8 mouse cellular contexts compared by ENCODE assay signal in the genomic region with DNA sequence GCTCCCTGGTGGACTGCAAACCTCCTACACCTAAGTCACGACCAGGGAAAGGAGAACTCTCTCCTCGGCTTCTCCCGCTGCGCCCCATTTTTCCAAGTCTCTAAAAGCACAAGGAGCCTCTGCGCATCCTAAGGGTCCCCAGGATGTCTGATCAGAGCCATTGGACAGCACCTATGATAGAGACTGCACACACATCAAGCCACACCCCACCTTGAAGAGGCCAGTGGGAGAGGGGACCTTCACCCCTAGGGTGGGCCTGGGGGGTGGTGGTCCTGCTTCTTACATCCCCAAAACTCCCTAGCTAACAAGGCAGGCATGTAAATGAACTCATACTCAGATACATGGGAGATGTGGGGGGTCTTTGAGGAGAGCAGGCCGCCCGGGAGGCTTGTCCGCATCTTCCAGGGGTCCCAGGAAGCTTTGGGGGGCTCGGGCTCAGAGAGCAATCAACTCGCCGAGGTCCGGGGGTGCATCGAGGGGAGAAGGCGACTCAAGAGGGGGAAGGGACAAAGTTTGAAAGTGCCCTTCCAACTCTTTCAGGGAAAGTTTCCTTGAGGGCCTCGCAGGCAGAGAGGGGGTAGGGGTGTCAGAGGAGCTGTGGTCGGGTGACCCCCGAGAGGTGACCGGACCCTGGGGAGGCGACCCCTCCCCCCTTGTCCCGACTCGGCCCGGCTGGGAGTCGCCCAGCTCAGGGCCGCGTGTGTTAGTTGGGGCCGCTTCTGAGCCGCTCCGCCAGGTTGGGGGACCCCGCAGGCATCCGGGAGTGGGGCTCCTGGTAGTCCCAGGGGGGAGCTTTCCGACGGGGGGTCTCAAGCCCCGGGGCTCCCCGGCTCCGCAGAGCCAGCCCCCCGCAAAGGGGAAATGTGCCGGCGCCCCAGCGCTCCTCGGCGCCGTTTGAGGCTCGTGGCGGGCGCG. TPM values are rescaled to one million over a fixed set of nuclear protein-coding genes. Genes with fewer than 3 reads are reported as not detected.
A peak's percentile ranks its signal among the peaks of the same experiment; 100 is the strongest.
DNase-seq lines count a peak whose midpoint lies in the region; ATAC-seq and TF ChIP-seq lines count a peak whose summit lies in the region.
"Had no signal": no experiment of that assay in that cellular context is flagged by ENCODE, and none has a peak within 500 bp of the region (broad histone marks: within the 10 kb centered on the region; RNA-seq: fewer than 3 reads in every experiment).

No protein-coding gene starts in this region.

- no peaks in the 10 kb centered on the region for H3K36me3 ChIP-seq in C2C12 (ENCODE audit: control insufficient read depth, insufficient read depth)
- no peaks in the 10 kb centered on the region for H3K36me3 ChIP-seq in ES-E14 (ENCODE audit: control insufficient read depth, insufficient read depth, low read length, poor library complexity, severe bottlenecking)
- no peaks in the 10 kb centered on the region for H3K36me3 ChIP-seq in embryonic facial prominence, embryonic 14.5 days (ENCODE audit: control insufficient read depth, insufficient read depth, low read length)
- no peaks in the 10 kb centered on the region for H3K36me3 ChIP-seq in hindbrain, embryonic 10.5 days
- H3K36me3 ChIP-seq in limb, embryonic 13.5 days, result 0 out of 2 replicates have a peak, but pooled peaks cover 3% of the 10 kb centered on the region
- no peaks in the 10 kb centered on the region for H3K36me3 ChIP-seq in neural tube, embryonic 11.5 days (ENCODE audit: control insufficient read depth, insufficient read depth, low read length)

- H3K4me1 ChIP-seq in ES-E14 (ENCODE audit: control insufficient read depth in 2 of 2, insufficient read depth in 2 of 2, low read length in 2 of 2, poor library complexity in 1 of 2), result peaks cover 8 to 21% of the 10 kb centered on the region in 2 experiments; a peak in 2 of 4 replicates
- H3K4me1 ChIP-seq in embryonic facial prominence, embryonic 14.5 days (ENCODE audit: control insufficient read depth, insufficient read depth, low read length), result peaks cover 20% of the 10 kb centered on the region
- peaks cover 75% of the 10 kb centered on the region for H3K4me1 ChIP-seq in hindbrain, embryonic 10.5 days (replicated peaks)
- H3K4me1 ChIP-seq in limb, embryonic 13.5 days, result peaks cover 53% of the 10 kb centered on the region
- peaks cover 16% of the 10 kb centered on the region for H3K4me1 ChIP-seq in neural tube, embryonic 11.5 days (ENCODE audit: control insufficient read depth, insufficient read depth, low read length)

- TF ChIP-seq CTCF in C2C12 (IDR thresholded peaks at IDR 0.05; ENCODE audit: control insufficient read depth, insufficient read depth, insufficient read length), result no peak

- peaks cover 13% of the 10 kb centered on the region for H3K27me3 ChIP-seq in C2C12 (ENCODE audit: control insufficient read depth, insufficient read depth, insufficient read length)
- H3K27me3 ChIP-seq in embryonic facial prominence, embryonic 14.5 days (replicated peaks; ENCODE audit: control insufficient read depth, insufficient read depth, low read length), result no peaks in the 10 kb centered on the region
- H3K27me3 ChIP-seq in hindbrain, embryonic 10.5 days (ENCODE audit: insufficient read depth, poor library complexity, severe bottlenecking), result peaks cover 30% of the 10 kb centered on the region
- H3K27me3 ChIP-seq in limb, embryonic 13.5 days, result no peaks in the 10 kb centered on the region
- H3K27me3 ChIP-seq in neural tube, embryonic 11.5 days (ENCODE audit: control insufficient read depth, insufficient read depth, low read length), result no peaks in the 10 kb centered on the region

- H3K79me3 ChIP-seq in C2C12 (ENCODE audit: low read depth), result no peaks in the 10 kb centered on the region

- H3K4me3 ChIP-seq in C2C12 (ENCODE audit: insufficient read depth, poor library complexity, severe bottlenecking) (peak overlapping the region; percentile 41), ES-E14 (ENCODE audit: insufficient read depth in 1 of 2, low read depth in 1 of 2, low read length in 2 of 2, poor library complexity in 1 of 2, severe bottlenecking in 1 of 2) (peak overlapping the region; percentile 76)
- peak overlapping the region; percentile 79 for H3K4me3 ChIP-seq in embryonic facial prominence, embryonic 14.5 days (ENCODE audit: low read depth, low read length)
- H3K4me3 ChIP-seq in hindbrain, embryonic 10.5 days, result peak overlapping the region; percentile 74
- H3K4me3 ChIP-seq in limb, embryonic 13.5 days, result peak overlapping the region; percentile 81
- peak overlapping the region; percentile 76 for H3K4me3 ChIP-seq in neural tube, embryonic 11.5 days (ENCODE audit: low read depth, low read length)

- peak overlapping the region; percentile 96 for H3K4me2 ChIP-seq in embryonic facial prominence, embryonic 14.5 days (ENCODE audit: low read depth, low read length)
- peak overlapping the region; percentile 98 for H3K4me2 ChIP-seq in limb, embryonic 13.5 days (replicated peaks)
- H3K4me2 ChIP-seq in neural tube, embryonic 11.5 days (ENCODE audit: low read depth), result peak overlapping the region; percentile 82

- ATAC-seq in embryonic facial prominence, embryonic 14.5 days (ENCODE audit: low read depth), result 0 out of 2 replicates have a peak, but pooled peaks have one; percentile 7
- no peak for ATAC-seq in limb, embryonic 13.5 days (ENCODE audit: low FRiP score, low read depth)
- ATAC-seq in neural tube, embryonic 11.5 days (ENCODE audit: insufficient read depth, low FRiP score, low TSS enrichment), result no peak

- WGBS in embryonic facial prominence, embryonic 14.5 days, result 21% methylated on average over 18 of the region's 46 CpGs
- WGBS in hindbrain, embryonic 10.5 days, result 6% methylated on average over 46 of the region's 46 CpGs
- WGBS in limb, embryonic 13.5 days, result 4% methylated on average over 46 of the region's 46 CpGs
- WGBS in neural tube, embryonic 11.5 days, result 7% methylated on average over 42 of the region's 46 CpGs

- DNase-seq in ES-E14 (ENCODE audit: low read depth, low spot score), result no peak
- no peak for DNase-seq in embryonic facial prominence, embryonic 14.5 days (ENCODE audit: low spot score)
- DNase-seq in hindbrain, embryonic 10.5 days (ENCODE audit: low spot score), result peak; percentile 49
- peak; percentile 55 for DNase-seq in neural tube, embryonic 11.5 days (ENCODE audit: low spot score)
- no peak for DNase-seq in urinary bladder, postnatal 10 days (ENCODE audit: low spot score)

- in situ Hi-C loops in ES-E14 (cut with MboI; ENCODE audit: low sequenced_read_pairs in 2 of 2, unreplicated experiment in 2 of 2), result no loop called here

- H3K9me3 ChIP-seq in ES-E14 (ENCODE audit: control insufficient read depth, insufficient read depth, low read depth, low read length), result no peaks in the 10 kb centered on the region
- H3K9me3 ChIP-seq in embryonic facial prominence, embryonic 14.5 days (ENCODE audit: control insufficient read depth, low read length), result no peaks in the 10 kb centered on the region
- no peaks in the 10 kb centered on the region for H3K9me3 ChIP-seq in hindbrain, embryonic 10.5 days
- no peaks in the 10 kb centered on the region for H3K9me3 ChIP-seq in limb, embryonic 13.5 days
- no peaks in the 10 kb centered on the region for H3K9me3 ChIP-seq in neural tube, embryonic 11.5 days (ENCODE audit: control insufficient read depth, low read length)

- no peak overlapping the region for H3K27ac ChIP-seq in ES-E14 (ENCODE audit: insufficient read depth, low read depth, low read length, poor library complexity, severe bottlenecking)
- H3K27ac ChIP-seq in embryonic facial prominence, embryonic 14.5 days (replicated peaks; ENCODE audit: low read depth, low read length), result peak overlapping the region; percentile 99
- H3K27ac ChIP-seq in hindbrain, embryonic 10.5 days, result peak overlapping the region; percentile 100
- peak overlapping the region; percentile 99 for H3K27ac ChIP-seq in limb, embryonic 13.5 days
- peak overlapping the region; percentile 97 for H3K27ac ChIP-seq in neural tube, embryonic 11.5 days (ENCODE audit: low read depth, low read length)

- peak overlapping the region; percentile 63 for H3ac ChIP-seq in C2C12 (ENCODE audit: control insufficient read depth, insufficient read length, low read depth)

- H3K9ac ChIP-seq in ES-E14 (ENCODE audit: insufficient read depth, low read depth, low read length, poor library complexity, severe bottlenecking), result peak overlapping the region; percentile 90
- peak overlapping the region; percentile 100 for H3K9ac ChIP-seq in embryonic facial prominence, embryonic 14.5 days (ENCODE audit: low read depth, low read length)
- H3K9ac ChIP-seq in limb, embryonic 13.5 days, result peak overlapping the region; percentile 100
- peak overlapping the region; percentile 100 for H3K9ac ChIP-seq in neural tube, embryonic 11.5 days (ENCODE audit: low read length)

- peaks cover 17% of the 10 kb centered on the region for H3K79me2 ChIP-seq in C2C12 (ENCODE audit: control insufficient read depth, insufficient read depth)

RNA-seq across cellular contexts. Expression of gene H1f0, which starts 0.7 kb away (rescaled TPM):
- polyA plus RNA-seq in C2C12 (2012; fragmentation: generic; extraction: Trizol), result 111 TPM
- 39.9 and 41.0 TPM in 2 replicates for total RNA-seq in ES-E14 (2012; rRNA removed)
- polyA plus RNA-seq in embryonic facial prominence, embryonic 14.5 days (2014; fragmentation: Nextera tagmentation; extraction: Ambion mirVana), result 168 and 202 TPM in 2 replicates
- 447 and 561 TPM in 2 replicates for polyA plus RNA-seq in hindbrain, embryonic 10.5 days (2016; fragmentation: Nextera tagmentation; extraction: Ambion mirVana)
- polyA plus RNA-seq in limb, embryonic 13.5 days (2015; fragmentation: Nextera tagmentation; extraction: Ambion mirVana), result 558 and 589 TPM in 2 replicates
- 289 and 340 TPM in 2 replicates for polyA plus RNA-seq in neural tube, embryonic 11.5 days (2014; fragmentation: Nextera tagmentation; extraction: Ambion mirVana)

RNA-seq across cellular contexts. Expression of gene Galr3, which starts 14.1 kb away (rescaled TPM):
- polyA plus RNA-seq in C2C12 (2012; fragmentation: generic; extraction: Trizol), result not detected
- not detected in 2 replicates for total RNA-seq in ES-E14 (2012; rRNA removed)
- not detected in 2 replicates for polyA plus RNA-seq in embryonic facial prominence, embryonic 14.5 days (2014; fragmentation: Nextera tagmentation; extraction: Ambion mirVana)
- not detected in 2 replicates for polyA plus RNA-seq in hindbrain, embryonic 10.5 days (2016; fragmentation: Nextera tagmentation; extraction: Ambion mirVana)
- polyA plus RNA-seq in limb, embryonic 13.5 days (2015; fragmentation: Nextera tagmentation; extraction: Ambion mirVana), result not detected in 2 replicates
- polyA plus RNA-seq in neural tube, embryonic 11.5 days (2014; fragmentation: Nextera tagmentation; extraction: Ambion mirVana), result not detected in 2 replicates
- total RNA-seq: gastrocnemius, postnatal 36 days had no signal

RNA-seq across cellular contexts. Expression of gene Ankrd54, which starts 35.1 kb away (rescaled TPM):
- 45.6 TPM for polyA plus RNA-seq in C2C12 (2012; fragmentation: generic; extraction: Trizol)
- total RNA-seq in ES-E14 (2012; rRNA removed), result 25.4 and 28.5 TPM in 2 replicates
- 42.6 and 43.6 TPM in 2 replicates for polyA plus RNA-seq in embryonic facial prominence, embryonic 14.5 days (2014; fragmentation: Nextera tagmentation; extraction: Ambion mirVana)
- 65.9 and 78.2 TPM in 2 replicates for polyA plus RNA-seq in hindbrain, embryonic 10.5 days (2016; fragmentation: Nextera tagmentation; extraction: Ambion mirVana)
- 51.9 and 52.8 TPM in 2 replicates for polyA plus RNA-seq in limb, embryonic 13.5 days (2015; fragmentation: Nextera tagmentation; extraction: Ambion mirVana)
- 59.5 and 65.6 TPM in 2 replicates for polyA plus RNA-seq in neural tube, embryonic 11.5 days (2014; fragmentation: Nextera tagmentation; extraction: Ambion mirVana)

RNA-seq across cellular contexts. Expression of gene Eif3l, which starts 47.4 kb away (rescaled TPM):
- polyA plus RNA-seq in C2C12 (2012; fragmentation: generic; extraction: Trizol), result 369 TPM
- 358 and 380 TPM in 2 replicates for total RNA-seq in ES-E14 (2012; rRNA removed)
- 197 and 220 TPM in 2 replicates for polyA plus RNA-seq in embryonic facial prominence, embryonic 14.5 days (2014; fragmentation: Nextera tagmentation; extraction: Ambion mirVana)
- polyA plus RNA-seq in hindbrain, embryonic 10.5 days (2016; fragmentation: Nextera tagmentation; extraction: Ambion mirVana), result 238 and 262 TPM in 2 replicates
- polyA plus RNA-seq in limb, embryonic 13.5 days (2015; fragmentation: Nextera tagmentation; extraction: Ambion mirVana), result 221 and 229 TPM in 2 replicates
- 250 and 259 TPM in 2 replicates for polyA plus RNA-seq in neural tube, embryonic 11.5 days (2014; fragmentation: Nextera tagmentation; extraction: Ambion mirVana)

Comparison
In these comparisons a context has a peak if more than half of its experiments do, and no peak if none do; other contexts are left out.
1. DNase-seq: peak in hindbrain, embryonic 10.5 days (single experiment) and neural tube, embryonic 11.5 days (single experiment); none in ES-E14 (single experiment), embryonic facial prominence, embryonic 14.5 days (single experiment) and urinary bladder, postnatal 10 days (single experiment).
2. Peak in every context shown above with its lines, with median percentiles within 50 percentile points of each other: H3K4me3 ChIP-seq, H3K9ac ChIP-seq and H3K4me2 ChIP-seq.